Mouse (Mus musculus) lung, postnatal 0 days (tissue): ENCODE results near the gene Pot1b.

Experiments
- CTCF ChIP-seq: IDR thresholded peaks from 2 replicates; pipeline ENCODE4 v1.5.1; 2016; ENCODE audit warnings: antibody characterized with exemption, mild to moderate bottlenecking
- EP300 ChIP-seq: IDR thresholded peaks from 2 replicates; pipeline ENCODE4 v1.6.1; 2016; ENCODE audit warnings: antibody characterized with exemption, mild to moderate bottlenecking, control low read depth

DNA sequence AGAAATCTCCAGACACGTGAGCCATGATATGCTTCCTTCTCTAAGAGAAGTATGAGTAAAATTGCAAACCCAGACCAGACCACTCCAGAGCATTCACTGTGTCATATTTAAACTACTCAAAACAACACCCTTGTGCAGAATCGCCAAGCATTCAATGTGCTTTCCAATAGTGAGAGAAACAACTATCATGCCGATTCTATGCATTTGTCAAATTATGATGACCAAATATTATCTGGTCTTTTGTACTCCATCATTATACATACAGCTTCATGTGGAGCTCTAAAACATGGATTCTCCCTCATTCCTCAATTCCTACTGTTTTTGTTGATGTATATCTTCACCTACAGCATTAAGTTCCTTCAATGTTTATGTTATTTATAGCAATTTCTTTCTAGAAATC lies 87.3 kb downstream of the Pot1b start, which contains the start of gene Vmn2r118:
- no peak for TF ChIP-seq CTCF
- no peak for TF ChIP-seq EP300
